ENCODE assay signal across 21 mouse cellular contexts in the genomic region with DNA sequence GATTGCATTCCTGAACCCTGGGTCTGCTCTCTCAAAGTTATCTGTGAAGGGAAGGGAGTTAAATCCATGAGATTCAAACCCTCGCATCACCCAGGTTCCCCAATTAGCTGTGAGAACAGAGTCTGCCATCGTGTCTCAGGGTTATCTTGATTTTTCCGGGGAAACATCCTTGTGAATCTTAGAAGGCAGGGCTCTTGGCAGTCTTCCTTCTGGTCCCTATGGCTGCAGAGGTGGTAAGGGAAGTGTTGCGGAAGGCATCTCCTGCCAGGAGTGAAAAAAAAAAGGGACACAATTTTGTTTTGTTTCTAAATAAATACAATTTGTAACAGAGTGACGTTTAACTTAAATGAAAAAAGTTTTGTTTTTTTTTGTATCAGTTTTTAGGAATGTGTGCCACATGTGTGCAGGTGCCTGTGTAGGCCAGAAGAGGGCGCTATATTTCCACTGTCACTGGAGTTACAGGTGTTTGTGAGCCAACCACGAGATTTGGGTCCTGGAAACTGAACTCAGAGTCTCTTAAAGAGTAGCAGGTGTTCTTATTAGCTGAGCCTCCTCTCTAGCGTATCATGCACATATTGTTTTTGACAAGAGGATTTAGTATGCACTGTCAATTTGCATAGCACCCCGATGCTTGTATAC. TPM values are rescaled to one million over a fixed set of nuclear protein-coding genes. Genes with fewer than 3 reads are reported as not detected.
DNase-seq lines count a peak whose midpoint lies in the region; ATAC-seq and TF ChIP-seq lines count a peak whose summit lies in the region.
"Had no signal": no experiment of that assay in that cellular context is flagged by ENCODE, and none has a peak within 500 bp of the region (broad histone marks: within the 10 kb centered on the region; RNA-seq: fewer than 3 reads in every experiment).

No protein-coding gene starts in this region.

- no peaks in the 10 kb centered on the region for H3K27me3 ChIP-seq in intestine, postnatal 0 days (replicated peaks; ENCODE audit: control insufficient read depth, insufficient read depth, low read length)
- no peaks in the 10 kb centered on the region for H3K27me3 ChIP-seq in intestine, embryonic 15.5 days (replicated peaks)
- no peaks in the 10 kb centered on the region for H3K27me3 ChIP-seq in midbrain, postnatal 0 days (ENCODE audit: insufficient read depth, low read length)
- H3K27me3 ChIP-seq in midbrain, embryonic 14.5 days (ENCODE audit: control insufficient read depth, insufficient read depth, low read length): no peaks in the 10 kb centered on the region
- H3K27me3 ChIP-seq in hindbrain, embryonic 11.5 days (ENCODE audit: control insufficient read depth, insufficient read depth, low read length): no peaks in the 10 kb centered on the region
- H3K27me3 ChIP-seq: forebrain, embryonic 12.5 days; hindbrain, embryonic 12.5 days; limb, embryonic 13.5 days; midbrain, embryonic 12.5 days; neural tube, embryonic 15.5 days had no signal

- H3K4me3 ChIP-seq in intestine, postnatal 0 days (ENCODE audit: low read depth, low read length): no peak overlapping the region
- H3K4me3 ChIP-seq in intestine, embryonic 15.5 days (replicated peaks): no peak overlapping the region
- H3K4me3 ChIP-seq in midbrain, postnatal 0 days (ENCODE audit: low read depth, low read length): no peak overlapping the region
- H3K4me3 ChIP-seq in midbrain, embryonic 14.5 days (replicated peaks; ENCODE audit: low read depth, low read length): no peak overlapping the region
- H3K4me3 ChIP-seq in hindbrain, embryonic 11.5 days (ENCODE audit: low read depth, low read length): no peak overlapping the region
- H3K4me3 ChIP-seq: forebrain, embryonic 12.5 days; hindbrain, embryonic 12.5 days; limb, embryonic 13.5 days; midbrain, embryonic 12.5 days; myocyte; neural tube, embryonic 15.5 days had no signal

- no peaks in the 10 kb centered on the region for H3K4me1 ChIP-seq in intestine, postnatal 0 days (replicated peaks; ENCODE audit: control insufficient read depth, insufficient read depth, low read length)
- no peaks in the 10 kb centered on the region for H3K4me1 ChIP-seq in intestine, embryonic 15.5 days (replicated peaks)
- no peaks in the 10 kb centered on the region for H3K4me1 ChIP-seq in midbrain, postnatal 0 days (ENCODE audit: insufficient read depth, low read length)
- no peaks in the 10 kb centered on the region for H3K4me1 ChIP-seq in midbrain, embryonic 14.5 days (ENCODE audit: control insufficient read depth, insufficient read depth, low read length)
- no peaks in the 10 kb centered on the region for H3K4me1 ChIP-seq in hindbrain, embryonic 11.5 days (replicated peaks; ENCODE audit: control insufficient read depth, insufficient read depth, low read length)
- H3K4me1 ChIP-seq: forebrain, embryonic 12.5 days; hindbrain, embryonic 12.5 days; midbrain, embryonic 12.5 days; neural tube, embryonic 15.5 days had no signal

- H3K9ac ChIP-seq in intestine, postnatal 0 days (ENCODE audit: low read depth, low read length): no peak overlapping the region
- H3K9ac ChIP-seq in intestine, embryonic 15.5 days: no peak overlapping the region
- no peak overlapping the region for H3K9ac ChIP-seq in midbrain, postnatal 0 days (replicated peaks; ENCODE audit: low read length, poor library complexity, severe bottlenecking)
- H3K9ac ChIP-seq in midbrain, embryonic 14.5 days (replicated peaks; ENCODE audit: low read length): no peak overlapping the region
- no peak overlapping the region for H3K9ac ChIP-seq in hindbrain, embryonic 11.5 days (ENCODE audit: low read depth, low read length)
- H3K9ac ChIP-seq: forebrain, embryonic 12.5 days; hindbrain, embryonic 12.5 days; limb, embryonic 13.5 days; midbrain, embryonic 12.5 days; neural tube, embryonic 15.5 days had no signal

- 82% methylated on average over 9 of the region's 9 CpGs for WGBS in intestine, postnatal 0 days
- WGBS in intestine, embryonic 15.5 days: 74% methylated on average over 9 of the region's 9 CpGs
- 80% methylated on average over 9 of the region's 9 CpGs for WGBS in midbrain, postnatal 0 days
- WGBS in midbrain, embryonic 14.5 days: 81% methylated on average over 9 of the region's 9 CpGs
- 84% methylated on average over 9 of the region's 9 CpGs for WGBS in hindbrain, embryonic 11.5 days

- peak; percentile 39 for TF ChIP-seq CTCF in intestine, postnatal 0 days (IDR thresholded peaks at IDR 0.05; ENCODE audit: low read depth)
- TF ChIP-seq CTCF in midbrain, postnatal 0 days (IDR thresholded peaks at IDR 0.05): peak; percentile 54

- DNase-seq in adrenal gland, postnatal 14 days: peak; percentile 47
- DNase-seq in adrenal gland, adult 2 months: no peak
- DNase-seq in midbrain, postnatal 0 days (ENCODE audit: low spot score): no peak
- no peak for DNase-seq in midbrain, embryonic 14.5 days
- no peak for DNase-seq in right cerebral cortex, postnatal 14 days
- DNase-seq in hindbrain, embryonic 11.5 days (ENCODE audit: low spot score): no peak
- DNase-seq: cerebellum, postnatal 14 days; embryo, embryonic 11 days; kidney, postnatal 10 days; lung, adult 2 months; retina, postnatal 1 day had no signal

- no peak overlapping the region for H3K4me2 ChIP-seq in intestine, postnatal 0 days (replicated peaks; ENCODE audit: low read depth)
- no peak overlapping the region for H3K4me2 ChIP-seq in intestine, embryonic 15.5 days (replicated peaks)
- H3K4me2 ChIP-seq in midbrain, postnatal 0 days (ENCODE audit: low read depth, low read length, poor library complexity, severe bottlenecking): no peak overlapping the region
- H3K4me2 ChIP-seq in midbrain, embryonic 14.5 days (ENCODE audit: low read length): no peak overlapping the region
- no peak overlapping the region for H3K4me2 ChIP-seq in hindbrain, embryonic 11.5 days (replicated peaks; ENCODE audit: low read depth, low read length)
- H3K4me2 ChIP-seq: forebrain, embryonic 12.5 days; hindbrain, embryonic 12.5 days; limb, embryonic 13.5 days; midbrain, embryonic 12.5 days; neural tube, embryonic 15.5 days had no signal

- no peaks in the 10 kb centered on the region for H3K9me3 ChIP-seq in intestine, postnatal 0 days (ENCODE audit: control insufficient read depth)
- H3K9me3 ChIP-seq in intestine, embryonic 15.5 days: no peaks in the 10 kb centered on the region
- H3K9me3 ChIP-seq in midbrain, postnatal 0 days (ENCODE audit: low read length): no peaks in the 10 kb centered on the region
- no peaks in the 10 kb centered on the region for H3K9me3 ChIP-seq in midbrain, embryonic 14.5 days (ENCODE audit: control insufficient read depth, low read length)
- no peaks in the 10 kb centered on the region for H3K9me3 ChIP-seq in hindbrain, embryonic 11.5 days (ENCODE audit: control insufficient read depth, low read length)
- H3K9me3 ChIP-seq: forebrain, embryonic 12.5 days; limb, embryonic 13.5 days; midbrain, embryonic 12.5 days; neural tube, embryonic 15.5 days had no signal

- no peaks in the 10 kb centered on the region for H3K36me3 ChIP-seq in intestine, postnatal 0 days (ENCODE audit: control insufficient read depth, insufficient read depth)
- H3K36me3 ChIP-seq in intestine, embryonic 15.5 days: no peaks in the 10 kb centered on the region
- no peaks in the 10 kb centered on the region for H3K36me3 ChIP-seq in midbrain, postnatal 0 days (ENCODE audit: insufficient read depth, low read length)
- H3K36me3 ChIP-seq in midbrain, embryonic 14.5 days (ENCODE audit: control insufficient read depth, insufficient read depth, low read length): no peaks in the 10 kb centered on the region
- no peaks in the 10 kb centered on the region for H3K36me3 ChIP-seq in hindbrain, embryonic 11.5 days (ENCODE audit: control insufficient read depth, insufficient read depth, low read length)
- H3K36me3 ChIP-seq: forebrain, embryonic 12.5 days; hindbrain, embryonic 12.5 days; limb, embryonic 13.5 days; midbrain, embryonic 12.5 days; neural tube, embryonic 15.5 days had no signal

- no peak for ATAC-seq in intestine, postnatal 0 days
- no peak for ATAC-seq in intestine, embryonic 15.5 days
- ATAC-seq in midbrain, postnatal 0 days (ENCODE audit: low FRiP score): no peak
- no peak for ATAC-seq in midbrain, embryonic 14.5 days (ENCODE audit: low FRiP score, low TSS enrichment)
- no peak for ATAC-seq in hindbrain, embryonic 11.5 days (ENCODE audit: low FRiP score)
- ATAC-seq: CD4-positive, CD25-positive, alpha-beta regulatory T cell, adult 4 months; intestine, embryonic 16.5 days had no signal

- no peak overlapping the region for H3K27ac ChIP-seq in intestine, postnatal 0 days (ENCODE audit: low read depth, low read length)
- no peak overlapping the region for H3K27ac ChIP-seq in intestine, embryonic 15.5 days
- H3K27ac ChIP-seq in midbrain, postnatal 0 days (ENCODE audit: low read depth, low read length): no peak overlapping the region
- H3K27ac ChIP-seq in midbrain, embryonic 14.5 days (replicated peaks; ENCODE audit: low read depth, low read length): no peak overlapping the region
- no peak overlapping the region for H3K27ac ChIP-seq in hindbrain, embryonic 11.5 days (ENCODE audit: low read depth, low read length)
- H3K27ac ChIP-seq: forebrain, embryonic 12.5 days; hindbrain, embryonic 12.5 days; limb, embryonic 13.5 days; midbrain, embryonic 12.5 days; neural tube, embryonic 15.5 days had no signal

RNA-seq across cellular contexts. Expression of gene Tut7, which starts 45.2 kb away (rescaled TPM):
- total RNA-seq in adrenal gland, postnatal 14 days (2021): 67.8 and 79.4 TPM in 2 replicates
- 10 to 100 TPM; 60.9 to 79.3 TPM for total RNA-seq in adrenal gland, adult 2 months (2021)
- 14.8 and 16.4 TPM in 2 replicates for polyA plus RNA-seq in adrenal gland, adult 2 months (2012; rRNA removed)
- polyA plus RNA-seq in intestine, postnatal 0 days (2015; fragmentation: Nextera tagmentation; extraction: Ambion mirVana): 50.1 and 55.4 TPM in 2 replicates
- 41.7 and 43.6 TPM in 2 replicates for polyA plus RNA-seq in intestine, embryonic 15.5 days (2015; fragmentation: Nextera tagmentation; extraction: Ambion mirVana)
- total RNA-seq in midbrain, postnatal 0 days (2014; rRNA removed): 33.7 and 35.2 TPM in 2 replicates
- polyA plus RNA-seq in midbrain, postnatal 0 days (2015; fragmentation: Nextera tagmentation; extraction: Ambion mirVana): 32.6 and 37.3 TPM in 2 replicates
- polyA plus RNA-seq in midbrain, embryonic 14.5 days (2014; fragmentation: Nextera tagmentation; extraction: Ambion mirVana): 34.3 and 50.4 TPM in 2 replicates
- 49.1 and 50.8 TPM in 2 replicates for polyA plus RNA-seq in hindbrain, embryonic 11.5 days (2014; fragmentation: Nextera tagmentation; extraction: Ambion mirVana)
